Mouse (Mus musculus) embryonic fibroblast, embryonic 13.5 days (primary cell): Measurements from ENCODE around the gene Zfp933.
"Not testable (repeated sequence)": the region's sequence is repeated elsewhere in the genome, so short reads cannot be mapped to it uniquely, and the experiment has no call there.

Source experiments
- CTCF ChIP-seq: IDR thresholded peaks from 2 replicates; pipeline ENCODE4 v1.5.1; 2011; ENCODE audit warnings: mild to moderate bottlenecking, control low read depth, low read length, moderate library complexity, borderline replicate concordance; ENCODE audit not compliant: insufficient read depth
- POLR2A ChIP-seq: IDR thresholded peaks from 2 replicates; pipeline ENCODE4 v1.6.1; 2011; ENCODE audit warnings: low read depth, mild to moderate bottlenecking, control low read depth, low read length, moderate library complexity

DNA sequence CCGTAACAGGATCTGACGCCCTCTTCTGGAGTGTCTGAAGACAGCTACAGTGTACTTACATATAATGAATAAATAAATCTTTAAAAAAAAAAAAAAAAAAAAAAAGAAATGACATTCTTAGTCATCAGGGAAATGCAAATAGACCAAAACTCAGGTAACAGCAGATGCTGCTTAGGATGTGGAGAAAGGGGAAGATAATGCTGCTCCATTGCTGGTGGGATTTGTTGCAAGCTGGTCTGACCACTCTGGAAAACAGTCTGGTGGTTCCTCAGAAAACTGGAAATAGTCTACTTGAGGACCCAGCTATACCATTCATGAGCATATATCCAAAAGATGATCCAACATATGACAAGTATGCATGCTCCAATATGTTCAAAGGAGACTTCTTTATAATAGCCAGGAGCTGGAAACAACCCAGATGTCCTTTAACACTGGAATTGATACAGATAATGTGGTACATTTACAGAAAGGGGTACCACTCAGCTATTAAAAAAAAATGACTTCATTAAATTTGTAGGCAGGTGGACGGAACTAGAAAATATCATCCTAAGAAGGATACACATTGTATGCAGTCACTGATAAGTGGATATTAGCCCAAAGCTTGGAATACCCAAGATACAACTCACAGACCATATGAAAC, 54.0 kb downstream of the Zfp933 start:
- TF ChIP-seq CTCF, POLR2A: not testable (repeated sequence)
